ENCODE assay signal across 9 mouse cellular contexts in the genomic region with DNA sequence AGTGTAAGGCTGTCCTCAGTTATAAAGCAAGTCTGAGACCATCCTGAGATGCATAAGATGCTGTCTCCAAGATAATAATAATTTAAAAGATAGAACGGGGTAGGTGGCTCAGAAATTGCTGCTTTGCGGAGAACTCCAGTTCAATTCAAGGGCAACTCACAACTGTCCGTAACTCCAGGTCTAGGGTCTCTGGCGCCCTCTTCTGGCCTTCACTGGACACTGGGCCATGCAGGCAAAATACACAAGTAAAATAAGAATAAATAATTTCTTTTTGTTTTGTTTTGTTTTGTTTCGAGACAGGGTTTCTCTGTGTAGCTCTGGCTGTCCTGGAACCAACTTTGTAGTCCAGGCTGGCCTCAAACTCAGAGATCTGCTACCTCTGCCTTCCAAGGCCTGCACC. TPM values are rescaled to one million over a fixed set of nuclear protein-coding genes. Genes with fewer than 3 reads are reported as not detected.
DNase-seq lines count a peak whose midpoint lies in the region; ATAC-seq and TF ChIP-seq lines count a peak whose summit lies in the region.
"Had no signal": no experiment of that assay in that cellular context is flagged by ENCODE, and none has a peak within 500 bp of the region (broad histone marks: within the 10 kb centered on the region; RNA-seq: fewer than 3 reads in every experiment).

No protein-coding gene starts in this region.

- no peaks in the 10 kb centered on the region for H3K4me1 ChIP-seq in hindbrain, embryonic 14.5 days (replicated peaks; ENCODE audit: control insufficient read depth, insufficient read depth, low read length)
- peaks cover 6% of the 10 kb centered on the region; the same call in 1 of the 2 replicates for H3K4me1 ChIP-seq in hindbrain, embryonic 12.5 days

- POLR2A ChIA-PET in Patski (lab: Charles Lee): no interaction called here

- 11% methylated on average over 5 of the region's 5 CpGs for WGBS in hindbrain, embryonic 14.5 days
- WGBS in hindbrain, embryonic 12.5 days: 21% methylated on average over 5 of the region's 5 CpGs

- H3K27ac ChIP-seq in hindbrain, embryonic 14.5 days: no peak overlapping the region
- no peak overlapping the region for H3K27ac ChIP-seq in hindbrain, embryonic 12.5 days
- H3K27ac ChIP-seq: embryonic facial prominence, embryonic 15.5 days had no signal

- in situ Hi-C loops in Patski (cut with MboI; ENCODE audit: low pct_unique_long_range_greater_than_20kb): loop anchor here (5.0 kb wide), 1 partner anchor 131 kb away; no protein-coding TSS in a partner anchor

- no peaks in the 10 kb centered on the region for H3K36me3 ChIP-seq in hindbrain, embryonic 14.5 days (replicated peaks; ENCODE audit: control insufficient read depth, insufficient read depth)
- H3K36me3 ChIP-seq in hindbrain, embryonic 12.5 days: no peaks in the 10 kb centered on the region
- H3K36me3 ChIP-seq: embryonic facial prominence, embryonic 15.5 days had no signal

- TF ChIP-seq CTCF in Patski (IDR thresholded peaks at IDR 0.05): peak; percentile 85

- CTCF ChIA-PET in Patski (lab: Charles Lee): no interaction called here

- no peaks in the 10 kb centered on the region for H3K9me3 ChIP-seq in hindbrain, embryonic 14.5 days (ENCODE audit: control insufficient read depth, low read length)
- no peaks in the 10 kb centered on the region for H3K9me3 ChIP-seq in hindbrain, embryonic 12.5 days (replicated peaks)
- H3K9me3 ChIP-seq: embryonic facial prominence, embryonic 15.5 days had no signal

- peak; percentile 68 for DNase-seq in hindbrain, embryonic 14.5 days (ENCODE audit: low spot score)
- DNase-seq in B cell, adult 2 months: peak; percentile 84 to 85
- no peak for DNase-seq in Patski (ENCODE audit: low read depth, low spot score)
- peak; percentile 44 to 70 for DNase-seq in cerebellum, postnatal 4 days (ENCODE audit: low spot score in 2 of 2)
- peak; percentile 77 for DNase-seq in kidney, postnatal 14 days

- ATAC-seq in hindbrain, embryonic 14.5 days (ENCODE audit: low FRiP score): no peak
- ATAC-seq in hindbrain, embryonic 12.5 days (ENCODE audit: low FRiP score): no peak
- no peak for ATAC-seq in Patski
- peak; percentile 84; the same call in 1 of the 2 replicates for ATAC-seq in neutrophil, adult 5-6 weeks (ENCODE audit: extremely low read depth, insufficient number of reproducible peaks, low FRiP score, poor library complexity, severe bottlenecking)
- ATAC-seq in erythroid progenitor cell, adult 5-6 weeks (replicated peaks; ENCODE audit: low FRiP score, poor library complexity, severe bottlenecking): no peak

- no peak overlapping the region for H3K4me2 ChIP-seq in hindbrain, embryonic 14.5 days (replicated peaks)
- no peak overlapping the region for H3K4me2 ChIP-seq in hindbrain, embryonic 12.5 days (replicated peaks)
- H3K4me2 ChIP-seq: embryonic facial prominence, embryonic 15.5 days had no signal

- no peak overlapping the region for H3K9ac ChIP-seq in hindbrain, embryonic 14.5 days
- no peak overlapping the region for H3K9ac ChIP-seq in hindbrain, embryonic 12.5 days
- H3K9ac ChIP-seq: embryonic facial prominence, embryonic 15.5 days had no signal

- H3K4me3 ChIP-seq in hindbrain, embryonic 14.5 days (replicated peaks; ENCODE audit: low read length): no peak overlapping the region
- H3K4me3 ChIP-seq in hindbrain, embryonic 12.5 days: no peak overlapping the region
- H3K4me3 ChIP-seq: embryonic facial prominence, embryonic 15.5 days had no signal

- H3K27me3 ChIP-seq in hindbrain, embryonic 14.5 days (ENCODE audit: control insufficient read depth, insufficient read depth, low read length): no peaks in the 10 kb centered on the region
- H3K27me3 ChIP-seq in hindbrain, embryonic 12.5 days: no peaks in the 10 kb centered on the region
- H3K27me3 ChIP-seq in Patski: no peaks in the 10 kb centered on the region
- H3K27me3 ChIP-seq: embryonic facial prominence, embryonic 15.5 days had no signal

RNA-seq across cellular contexts. Expression of gene Extl1, which starts 4.7 kb away (rescaled TPM):
- 0.30 and 0.58 TPM in 2 replicates for polyA plus RNA-seq in hindbrain, embryonic 14.5 days (2014; fragmentation: Nextera tagmentation; extraction: Ambion mirVana)
- 1.2 and 1.7 TPM in 2 replicates for polyA plus RNA-seq in hindbrain, embryonic 12.5 days (2016; fragmentation: Nextera tagmentation; extraction: Ambion mirVana)
- polyA plus RNA-seq in Patski (2021): 0.98 TPM
- total RNA-seq in neutrophil, adult 5-6 weeks (2017): 0.86 and 1.3 TPM in 2 replicates
- total RNA-seq in erythroid progenitor cell, adult 5-6 weeks (2015; ENCODE audit: low replicate concordance): not detected in 2 replicates
- not detected in 2 replicates for total RNA-seq in erythroid progenitor cell, adult 5-6 weeks (2017; ENCODE audit: low replicate concordance)

RNA-seq across cellular contexts. Expression of gene Pafah2, which starts 7.7 kb away (rescaled TPM):
- 6.8 and 6.9 TPM in 2 replicates for polyA plus RNA-seq in hindbrain, embryonic 14.5 days (2014; fragmentation: Nextera tagmentation; extraction: Ambion mirVana)
- polyA plus RNA-seq in hindbrain, embryonic 12.5 days (2016; fragmentation: Nextera tagmentation; extraction: Ambion mirVana): 9.2 and 10.7 TPM in 2 replicates
- 36.0 TPM for polyA plus RNA-seq in Patski (2021)
- 0.12 and 0.74 TPM in 2 replicates for total RNA-seq in neutrophil, adult 5-6 weeks (2017)
- 1.8 and 4.2 TPM in 2 replicates for total RNA-seq in erythroid progenitor cell, adult 5-6 weeks (2015; ENCODE audit: low replicate concordance)
- 0.77 and 5.4 TPM in 2 replicates for total RNA-seq in erythroid progenitor cell, adult 5-6 weeks (2017; ENCODE audit: low replicate concordance)

RNA-seq across cellular contexts. Expression of gene Slc30a2, which starts 45.4 kb away (rescaled TPM):
- polyA plus RNA-seq in hindbrain, embryonic 14.5 days (2014; fragmentation: Nextera tagmentation; extraction: Ambion mirVana): 0.13 and 0.14 TPM in 2 replicates
- not detected in 2 replicates for polyA plus RNA-seq in hindbrain, embryonic 12.5 days (2016; fragmentation: Nextera tagmentation; extraction: Ambion mirVana)
- not detected for polyA plus RNA-seq in Patski (2021)
- not detected in 2 replicates for total RNA-seq in neutrophil, adult 5-6 weeks (2017)
- not detected in 2 replicates for total RNA-seq in erythroid progenitor cell, adult 5-6 weeks (2015; ENCODE audit: low replicate concordance)
- total RNA-seq in erythroid progenitor cell, adult 5-6 weeks (2017; ENCODE audit: low replicate concordance): not detected in 2 replicates
